Mouse (Mus musculus) liver, embryonic 14.5 days (tissue): ENCODE results near the gene Otud4.

ENCODE experiments used
- CTCF ChIP-seq: IDR thresholded peaks from 2 replicates; pipeline ENCODE4 v1.5.1; 2016; ENCODE audit warnings: antibody characterized with exemption, low read depth, control low read depth
- EP300 ChIP-seq: IDR thresholded peaks from 2 replicates; pipeline ENCODE4 v1.6.1; 2016; ENCODE audit warnings: antibody characterized with exemption, low read depth

- TF ChIP-seq CTCF (no peak), EP300 (no peak)
Measured at GRCm38 (mm10) chr8:79723308-79723707, 83.9 kb downstream of the Otud4 start.
